Mouse (Mus musculus) forebrain, embryonic 11.5 days (tissue): Measurements from ENCODE around the gene Ankrd13b. TPM values are rescaled to one million over a fixed set of nuclear protein-coding genes. Genes with fewer than 3 reads are reported as not detected.

Experiments used
- ATAC-seq: fragments of 200-750 bp; cut with Nextera tagmentation; replicated peaks from 2 replicates; pipeline ENCODE4 v1.8.0; 2017; ENCODE audit warnings: moderate TSS enrichment; ENCODE audit not compliant: low FRiP score
- DNase-seq: peaks from one replicate; pipeline ENCODE4 v3.0.0-alpha.2; 2017; ENCODE audit warnings: low spot score
- H3K27ac ChIP-seq: fragments of 300-500 bp; sonication (generic); 2 replicates; pipeline ENCODE4 v1.5.1; 2014; ENCODE audit warnings: low read depth, low read length
- H3K27me3 ChIP-seq: fragments of 300-500 bp; sonication (generic); 2 replicates; pipeline ENCODE4 v1.6.1; 2014; ENCODE audit warnings: mild to moderate bottlenecking, low read length, mixed read lengths; ENCODE audit not compliant: control insufficient read depth, insufficient read depth
- H3K36me3 ChIP-seq: fragments of 300-500 bp; sonication (generic); 2 replicates; pipeline ENCODE4 v1.6.1; 2014; ENCODE audit warnings: mild to moderate bottlenecking, low read length, moderate library complexity, mixed read lengths; ENCODE audit not compliant: control insufficient read depth, insufficient read depth
- H3K4me1 ChIP-seq: fragments of 300-500 bp; sonication (generic); replicated peaks from 2 replicates; pipeline ENCODE4 v1.6.1; 2014; ENCODE audit warnings: low read length, mixed read lengths; ENCODE audit not compliant: control insufficient read depth, insufficient read depth
- H3K4me2 ChIP-seq: fragments of 300-500 bp; sonication (generic); 2 replicates; pipeline ENCODE4 v1.6.1; 2014; ENCODE audit warnings: low read depth, mild to moderate bottlenecking, low read length, moderate library complexity, mixed read lengths; ENCODE audit not compliant: severe bottlenecking
- H3K4me3 ChIP-seq: fragments of 300-500 bp; sonication (generic); 2 replicates; pipeline ENCODE4 v1.5.1; 2014; ENCODE audit warnings: low read depth, low read length
- H3K9ac ChIP-seq: fragments of 300-500 bp; sonication (generic); 2 replicates; pipeline ENCODE4 v1.6.1; 2014; ENCODE audit warnings: low read length
- H3K9me3 ChIP-seq: fragments of 300-500 bp; sonication (generic); 2 replicates; pipeline ENCODE4 v1.6.1; 2016; ENCODE audit warnings: low read length, mixed read lengths; ENCODE audit not compliant: control insufficient read depth
- whole genome bisulfite sequencing: fragments of 180-500 bp; shearing (Covaris S2); extraction: QIAGEN DNeasy Blood & Tissue Kit; methylation state at CpG from one replicate; pipeline ENCODE4 v1.1.7; 2014; 5-methylcytosine and 5-hydroxymethylcytosine counted together
- polyA plus RNA-seq: library from polyadenylated mRNA; unstranded; fragments of >200 nt; fragmentation: Nextera tagmentation; extraction: Ambion mirVana; gene quantifications from 2 replicates; pipeline ENCODE4 v1.2.1, GENCODE M21; 2014

Gene Ankrd13b
- polyA plus RNA-seq, 1 experiment from 2014 or later, result 19.0 TPM

DNA sequence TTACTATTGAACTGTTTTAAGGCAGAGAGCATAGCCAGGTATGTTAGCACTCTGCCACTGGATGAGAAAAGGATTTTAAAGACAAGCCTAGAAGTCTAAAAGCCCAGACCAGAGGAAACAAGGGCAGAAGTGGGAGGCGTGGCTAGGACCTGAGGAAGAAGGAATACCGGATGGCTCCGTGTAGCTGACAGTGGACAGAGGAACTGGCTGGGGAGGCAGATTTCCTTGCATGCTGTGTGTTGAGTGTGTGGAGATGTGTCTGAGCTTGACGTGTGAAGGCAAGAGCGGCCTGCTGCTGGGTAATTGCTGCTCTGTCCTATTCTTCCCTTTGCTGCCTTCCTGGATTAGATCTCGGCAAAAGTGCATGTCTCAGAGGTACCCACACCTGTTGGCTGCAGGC, 13.0 kb upstream of the Ankrd13b start:
- Histone ChIP-seq H3K4me2 (no peak overlapping the region), H3K4me3 (no peak overlapping the region), H3K9me3 (no peaks in the 10 kb centered on the region), H3K36me3 (peaks cover 3% of the 10 kb centered on the region; the same call in 1 of the 2 replicates), H3K4me1 (peaks cover 10% of the 10 kb centered on the region), H3K27me3 (no peaks in the 10 kb centered on the region), H3K9ac (no peak overlapping the region), H3K27ac (no peak overlapping the region)
- WGBS, result 90% methylated on average over 6 of the region's 6 CpGs
- DNase-seq (no peak), ATAC-seq (no peak)

- Histone ChIP-seq H3K4me1 (peaks cover 15% of the 10 kb centered on the region), H3K4me3 (no peak overlapping the region), H3K9ac (no peak overlapping the region), H3K27ac (no peak overlapping the region), H3K27me3 (no peaks in the 10 kb centered on the region), H3K4me2 (no peak overlapping the region), H3K36me3 (peaks cover 3% of the 10 kb centered on the region; the same call in 1 of the 2 replicates), H3K9me3 (no peaks in the 10 kb centered on the region)
- WGBS, result 94% methylated on average over 4 of the region's 4 CpGs
- ATAC-seq, result no peak
- DNase-seq, result no peak
These were observed 12.5 kb upstream of the Ankrd13b start for GRCm38 (mm10) chr11:77501971-77502370.

DNA sequence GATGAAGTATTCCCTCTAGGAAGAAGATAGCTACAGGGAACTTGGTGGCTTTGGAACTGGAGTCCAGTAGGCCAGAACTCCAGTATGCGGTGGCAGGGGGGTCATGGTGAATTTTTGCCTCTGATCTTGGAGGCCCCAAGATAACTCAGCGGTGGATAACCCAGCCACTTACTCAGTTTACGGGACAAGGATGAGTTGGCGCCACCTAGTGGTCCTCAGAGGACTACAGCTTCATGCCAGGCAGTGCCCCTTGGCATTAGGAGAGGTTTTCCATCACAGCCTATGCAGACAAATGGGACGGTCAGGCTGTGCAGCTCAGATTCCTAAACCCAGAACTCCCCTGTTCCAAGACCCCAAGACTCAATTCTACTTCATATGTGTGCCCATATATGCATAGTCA, 11.9 kb upstream of the Ankrd13b start:
- H3K4me2 ChIP-seq, result no peak overlapping the region
- H3K27ac ChIP-seq, result no peak overlapping the region
- H3K9me3 ChIP-seq, result no peaks in the 10 kb centered on the region
- 30% methylated on average over 5 of the region's 5 CpGs for WGBS
- H3K4me3 ChIP-seq, result no peak overlapping the region
- ATAC-seq (no peak; the same call in 1 of the 2 replicates), DNase-seq (peak; percentile 85)
- no peaks in the 10 kb centered on the region for H3K27me3 ChIP-seq
- peaks cover 3% of the 10 kb centered on the region; the same call in 1 of the 2 replicates for H3K36me3 ChIP-seq
- no peak overlapping the region for H3K9ac ChIP-seq
- H3K4me1 ChIP-seq, result peaks cover 16% of the 10 kb centered on the region

GRCm38 (mm10) chr11:77500361-77501325, 11.2 kb upstream of the Ankrd13b start:
- Histone ChIP-seq H3K4me1 (peaks cover 16% of the 10 kb centered on the region), H3K9ac (no peak overlapping the region), H3K4me2 (no peak overlapping the region), H3K4me3 (no peak overlapping the region), H3K27me3 (no peaks in the 10 kb centered on the region), H3K9me3 (no peaks in the 10 kb centered on the region), H3K36me3 (peaks cover 1% of the 10 kb centered on the region; the same call in 1 of the 2 replicates), H3K27ac (no peak overlapping the region)
- 85% methylated on average over 17 of the region's 17 CpGs for WGBS
- no peak for ATAC-seq
- DNase-seq, result peak; percentile 52

DNA sequence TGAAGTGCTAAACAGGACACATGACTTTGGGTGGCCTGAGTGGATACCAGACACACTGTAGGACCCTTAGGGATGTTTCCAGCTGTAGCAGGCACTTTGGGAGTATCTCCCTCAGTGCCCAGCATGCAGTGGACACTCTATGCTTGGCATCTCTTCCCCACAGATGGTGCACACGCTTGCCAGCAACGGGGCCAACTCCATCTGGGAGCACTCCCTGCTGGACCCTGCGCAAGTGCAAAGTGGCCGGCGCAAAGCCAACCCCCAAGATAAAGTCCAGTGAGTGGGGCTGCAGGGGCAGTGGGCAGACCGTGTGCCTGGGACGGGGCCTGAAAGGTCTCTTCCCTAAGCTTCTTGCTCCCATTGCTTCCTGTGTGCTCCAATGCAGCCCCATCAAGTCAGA, 9.9 kb upstream of the Ankrd13b start:
- Histone ChIP-seq H3K36me3 (no peaks in the 10 kb centered on the region; the same call in 1 of the 2 replicates), H3K27me3 (no peaks in the 10 kb centered on the region), H3K9me3 (no peaks in the 10 kb centered on the region), H3K4me2 (no peak overlapping the region), H3K9ac (no peak overlapping the region), H3K4me3 (no peak overlapping the region), H3K27ac (no peak overlapping the region), H3K4me1 (peaks cover 28% of the 10 kb centered on the region)
- ATAC-seq (no peak), DNase-seq (no peak)
- WGBS, result 90% methylated on average over 7 of the region's 7 CpGs

GRCm38 (mm10) chr11:77498261-77499139, 9.0 kb upstream of the Ankrd13b start:
- H3K27me3 ChIP-seq, result no peaks in the 10 kb centered on the region
- peak overlapping the region; percentile 29 for H3K9ac ChIP-seq
- ATAC-seq, result no peak
- no peaks in the 10 kb centered on the region for H3K9me3 ChIP-seq
- no peak overlapping the region for H3K4me3 ChIP-seq
- H3K4me1 ChIP-seq, result peaks cover 31% of the 10 kb centered on the region
- no peak for DNase-seq
- no peaks in the 10 kb centered on the region for H3K36me3 ChIP-seq
- 0 out of 2 replicates have a peak overlapping the region, but pooled peaks have one; percentile 8 for H3K27ac ChIP-seq
- no peak overlapping the region for H3K4me2 ChIP-seq
- 75% methylated on average over 12 of the region's 12 CpGs for WGBS

- no peak for DNase-seq
- Histone ChIP-seq H3K4me3 (no peak overlapping the region), H3K27me3 (no peaks in the 10 kb centered on the region), H3K27ac (no peak overlapping the region; the same call in 1 of the 2 replicates), H3K4me1 (peaks cover 31% of the 10 kb centered on the region), H3K9ac (peak overlapping the region; percentile 29), H3K4me2 (no peak overlapping the region), H3K9me3 (no peaks in the 10 kb centered on the region), H3K36me3 (no peaks in the 10 kb centered on the region)
- 28% methylated on average over 4 of the region's 4 CpGs for WGBS
- ATAC-seq, result no peak
These were observed 8.4 kb upstream of the Ankrd13b start for GRCm38 (mm10) chr11:77497851-77498250.

GRCm38 (mm10) chr11:77497341-77497756, 7.9 kb upstream of the Ankrd13b start:
- Histone ChIP-seq H3K4me2 (0 out of 2 replicates have a peak overlapping the region, but pooled peaks have one; percentile 8), H3K9me3 (no peaks in the 10 kb centered on the region), H3K36me3 (no peaks in the 10 kb centered on the region), H3K9ac (no peak overlapping the region), H3K4me1 (peaks cover 32% of the 10 kb centered on the region), H3K4me3 (no peak overlapping the region), H3K27ac (peak overlapping the region; percentile 31; the same call in 1 of the 2 replicates), H3K27me3 (no peaks in the 10 kb centered on the region)
- peak; percentile 77 for DNase-seq
- no peak for ATAC-seq
- 22% methylated on average over 6 of the region's 6 CpGs for WGBS
